Mouse (Mus musculus) erythroid progenitor cell, adult 5-6 weeks (primary cell): Measurements from ENCODE around the gene Nfkbia. TPM values are rescaled to one million over a fixed set of nuclear protein-coding genes. Genes with fewer than 3 reads are reported as not detected.
A peak's percentile ranks its signal among the peaks of the same experiment; 100 is the strongest.

ENCODE experiments used
- ATAC-seq: replicated peaks from 2 replicates; pipeline ENCODE4 v1.8.0; 2016; ENCODE audit warnings: moderate number of reproducible peaks, mild to moderate bottlenecking, moderate TSS enrichment, inconsistent platforms; ENCODE audit not compliant: poor library complexity, low FRiP score, severe bottlenecking
- total RNA-seq, 2 experiments: library from RNA; stranded (forward) in 1 of 2; stranded (reverse) in 1 of 2; fragments of 150-400 nt in 1 of 2; fragments of 186-747, 209-891 nt in 1 of 2; gene quantifications; 2 replicates each; pipeline versions ENCODE4 v1.2.3 to v1.2.4; 2015 to 2017; ENCODE audit warnings: low replicate concordance in 2 of 2

Gene Nfkbia
- total RNA-seq (2015; ENCODE audit: low replicate concordance) (22.6 and 25.6 TPM in 2 replicates), total RNA-seq (2017; ENCODE audit: low replicate concordance) (12.5 and 16.0 TPM in 2 replicates)

DNA sequence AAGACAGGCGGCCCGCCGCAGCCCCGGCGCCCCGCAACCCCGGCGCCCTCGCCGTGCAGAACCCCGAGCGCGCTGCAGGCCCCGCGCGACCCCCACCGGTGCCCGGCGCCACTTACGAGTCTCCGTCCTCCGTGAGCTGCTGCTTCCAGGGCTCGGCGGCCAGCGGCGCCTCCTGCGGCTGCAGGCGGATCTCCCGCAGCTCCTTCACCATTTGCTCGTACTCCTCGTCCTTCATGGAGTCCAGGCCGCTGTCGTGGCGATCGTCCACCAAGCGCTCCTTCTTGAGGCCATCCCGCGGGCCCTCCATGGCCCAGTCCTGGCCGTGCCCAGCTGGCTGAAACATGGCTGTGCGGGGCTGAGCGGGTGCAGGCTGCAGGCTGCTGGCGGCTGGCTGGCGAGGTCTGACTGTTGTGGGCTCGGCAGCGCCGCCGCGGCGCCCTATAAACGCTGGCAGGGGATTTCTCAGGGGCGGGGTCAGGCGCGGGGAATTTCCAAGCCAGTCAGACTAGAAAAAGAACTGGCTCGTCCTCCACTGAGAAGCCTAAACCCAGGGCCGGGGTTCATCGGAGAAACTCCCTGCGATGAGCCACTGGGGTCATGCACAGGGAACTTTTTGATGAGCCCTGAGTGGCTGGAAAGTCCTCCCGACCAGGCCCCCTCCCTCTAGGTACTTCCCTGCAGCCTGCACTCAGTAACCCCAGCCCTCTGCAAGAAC is at the start of gene Nfkbia:
Gene Nfkbia (minus strand): TSS at position 464 of the 715 bp plus-strand sequence.
- peak; percentile 80 for ATAC-seq

DNA sequence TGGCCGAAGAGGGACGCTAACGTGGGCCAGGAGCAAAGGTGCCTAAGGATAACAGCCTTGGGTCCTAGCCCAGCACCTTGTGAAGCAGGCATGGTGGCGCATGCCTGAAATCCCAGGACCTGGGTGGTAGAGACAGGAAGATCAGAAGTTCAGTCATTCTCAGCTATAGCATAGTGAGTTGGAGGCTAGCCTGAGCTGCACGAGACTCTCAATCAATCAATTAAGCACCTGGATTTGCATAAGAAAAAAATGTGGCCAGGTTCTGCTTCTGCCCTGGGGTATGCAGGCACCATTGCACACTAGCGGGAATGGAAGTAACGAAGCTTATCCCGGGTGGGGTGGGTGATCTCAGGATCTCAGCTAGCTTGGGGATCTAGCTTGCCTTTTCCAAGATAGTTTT is 46.7 kb upstream of the Nfkbia start:
- no peak for ATAC-seq

DNA sequence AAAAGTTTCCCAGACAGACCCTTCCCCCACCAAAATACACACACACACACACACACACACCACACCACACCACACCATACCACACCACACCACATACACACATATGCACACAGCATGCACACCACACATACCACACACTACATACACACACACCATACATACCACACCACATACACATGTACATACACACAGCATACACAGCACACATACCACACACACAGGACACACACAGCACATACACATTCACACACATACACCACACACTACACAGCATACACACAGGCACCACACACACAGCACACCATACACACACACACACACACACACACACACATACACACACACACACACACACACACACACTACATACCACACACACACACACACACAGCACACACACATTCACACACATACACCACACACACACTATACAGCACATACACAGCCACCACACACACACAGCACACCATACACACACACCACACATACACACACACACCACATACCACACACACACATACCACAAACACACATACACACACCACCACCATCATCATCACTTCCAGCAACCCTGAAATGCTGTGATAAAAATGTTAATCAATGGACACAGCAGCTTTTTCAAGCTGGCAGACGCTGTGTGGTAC is 46.0 kb upstream of the Nfkbia start:
- ATAC-seq: no peak

DNA sequence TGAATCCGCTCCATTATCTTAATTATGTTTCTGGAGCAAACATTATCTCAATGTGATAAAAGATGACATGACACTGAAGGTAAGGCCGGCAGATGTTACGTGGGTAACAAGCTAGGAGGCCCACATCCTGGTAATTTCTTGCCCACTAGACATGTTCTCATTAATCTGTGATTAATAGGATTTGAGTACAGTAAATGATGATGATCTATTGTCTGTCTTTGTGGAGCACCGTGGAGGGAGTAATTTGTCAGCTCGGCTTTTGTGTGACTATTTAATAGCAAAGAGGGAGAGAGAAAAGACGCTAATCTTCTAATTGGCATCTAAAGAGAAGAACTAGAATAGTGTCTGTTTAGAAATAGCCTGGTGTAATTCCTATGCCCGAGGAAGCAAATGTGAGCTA is 45.3 kb upstream of the Nfkbia start:
- no peak for ATAC-seq

DNA sequence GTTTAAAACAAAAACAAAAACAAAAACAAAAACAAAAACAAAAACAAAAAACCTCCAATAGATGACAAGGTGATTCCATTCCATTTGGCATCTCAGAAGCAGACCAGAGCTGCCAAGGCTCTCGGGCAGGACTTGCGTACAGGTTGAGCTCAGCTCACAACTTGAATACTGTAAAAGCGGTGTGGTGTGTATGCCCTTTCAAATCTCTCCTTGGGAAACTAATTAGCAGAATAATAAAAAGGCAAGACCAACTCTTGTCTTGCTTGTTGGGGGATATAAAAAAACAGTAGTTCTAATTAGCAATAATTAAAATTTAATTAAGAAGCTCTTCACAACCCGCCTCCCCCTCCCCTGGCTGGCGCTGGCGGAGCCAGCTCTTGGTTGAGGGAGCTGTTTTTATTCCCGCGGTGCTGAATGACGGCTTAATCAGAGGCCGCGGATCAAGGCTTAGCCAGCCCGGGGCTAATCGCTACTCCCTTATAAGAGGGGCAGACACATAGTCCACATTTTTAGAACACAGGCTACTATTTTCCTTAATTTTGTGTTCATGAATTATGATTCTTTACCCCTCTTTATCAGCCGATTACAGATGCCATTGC is 44.2 kb upstream of the Nfkbia start:
- no peak for ATAC-seq

DNA sequence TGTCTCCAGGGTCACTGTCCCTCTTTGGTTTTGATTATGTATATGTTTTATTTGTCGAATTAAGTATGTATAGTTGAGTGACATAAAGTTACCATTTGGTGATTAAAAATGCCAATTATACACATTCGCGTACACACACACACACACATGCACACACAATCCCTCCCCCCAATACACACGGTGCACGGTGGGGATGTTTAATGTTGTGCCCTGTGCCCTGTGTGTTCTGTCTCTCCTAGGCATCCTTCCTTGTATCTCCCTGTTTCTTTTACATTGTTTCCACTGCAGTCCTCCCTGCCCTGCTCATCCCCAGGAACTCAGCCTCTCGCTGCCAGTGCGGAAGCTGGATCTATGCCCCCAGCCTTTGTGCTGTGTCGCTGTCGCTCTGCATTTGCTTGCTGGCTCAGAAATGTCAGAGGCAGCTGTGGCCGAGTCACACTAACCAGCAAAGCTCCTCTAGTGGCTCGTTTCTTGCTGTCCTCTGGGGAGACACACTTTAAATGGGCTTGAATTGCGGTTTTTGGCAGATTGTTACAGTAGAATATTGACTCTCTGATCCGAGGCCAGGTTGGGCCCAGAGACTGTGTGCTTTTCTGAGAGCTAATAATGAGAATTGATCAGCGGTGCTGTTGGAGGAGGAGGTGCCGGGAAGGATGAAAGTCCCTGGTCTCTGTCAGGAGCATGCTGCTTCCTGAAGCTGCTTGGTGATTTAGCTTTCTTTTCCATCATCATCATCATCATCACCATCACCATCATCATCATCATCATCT is 34.7 kb upstream of the Nfkbia start:
- no peak for ATAC-seq

DNA sequence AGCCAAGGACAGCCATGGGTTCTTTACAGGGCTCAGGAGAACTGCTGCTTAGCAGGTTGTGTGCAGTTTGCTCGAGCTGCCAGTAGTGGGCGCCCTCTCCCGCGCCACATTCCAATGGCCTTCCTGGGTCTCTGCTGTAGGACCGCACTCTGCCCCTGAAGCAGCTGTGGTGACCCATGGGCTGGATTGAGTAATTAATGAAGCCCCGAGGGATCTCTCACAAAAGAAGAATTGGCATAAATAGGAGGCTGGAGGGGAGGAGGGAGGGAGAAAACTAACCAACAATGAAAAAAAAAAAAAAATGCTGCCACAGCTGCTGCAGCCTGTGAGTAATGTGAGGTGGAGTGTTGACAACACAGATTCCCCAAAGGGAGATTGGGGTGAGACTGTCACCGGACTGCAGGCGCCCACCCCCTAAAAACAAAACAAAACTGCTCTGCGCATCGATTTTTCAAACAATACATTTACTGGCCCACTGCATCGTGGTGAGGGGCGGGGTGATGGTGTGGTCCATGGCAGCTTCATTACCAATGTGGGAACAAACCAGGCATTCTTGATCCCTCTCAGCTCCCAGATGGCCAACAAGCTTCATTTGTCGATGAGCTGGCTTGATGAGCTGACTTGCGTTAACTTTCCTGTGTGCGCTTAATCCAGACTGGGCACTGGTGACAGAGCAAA is 25.8 kb upstream of the Nfkbia start:
- 0 out of 2 replicates have a peak, but pooled peaks have one; percentile 49 for ATAC-seq

DNA sequence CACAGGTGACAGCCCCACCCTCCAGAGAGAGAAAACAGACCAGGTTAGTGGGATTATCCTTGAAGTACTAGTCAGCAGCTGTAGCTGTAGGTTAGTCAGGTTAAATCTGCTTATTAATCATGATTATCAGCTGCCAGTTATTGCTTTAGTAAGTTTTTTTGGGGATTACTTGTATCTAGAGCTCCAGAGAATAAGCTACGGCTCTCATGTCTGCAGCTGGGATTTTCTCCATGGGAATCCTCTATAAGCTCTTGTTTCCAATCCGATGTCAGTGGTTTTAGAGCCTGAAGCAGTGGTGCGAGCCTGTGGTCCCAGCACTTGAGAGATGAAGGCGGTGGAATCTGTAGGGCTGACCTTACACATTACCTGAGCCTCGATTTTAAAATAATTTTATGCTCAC is 16.4 kb upstream of the Nfkbia start:
- no peak for ATAC-seq

DNA sequence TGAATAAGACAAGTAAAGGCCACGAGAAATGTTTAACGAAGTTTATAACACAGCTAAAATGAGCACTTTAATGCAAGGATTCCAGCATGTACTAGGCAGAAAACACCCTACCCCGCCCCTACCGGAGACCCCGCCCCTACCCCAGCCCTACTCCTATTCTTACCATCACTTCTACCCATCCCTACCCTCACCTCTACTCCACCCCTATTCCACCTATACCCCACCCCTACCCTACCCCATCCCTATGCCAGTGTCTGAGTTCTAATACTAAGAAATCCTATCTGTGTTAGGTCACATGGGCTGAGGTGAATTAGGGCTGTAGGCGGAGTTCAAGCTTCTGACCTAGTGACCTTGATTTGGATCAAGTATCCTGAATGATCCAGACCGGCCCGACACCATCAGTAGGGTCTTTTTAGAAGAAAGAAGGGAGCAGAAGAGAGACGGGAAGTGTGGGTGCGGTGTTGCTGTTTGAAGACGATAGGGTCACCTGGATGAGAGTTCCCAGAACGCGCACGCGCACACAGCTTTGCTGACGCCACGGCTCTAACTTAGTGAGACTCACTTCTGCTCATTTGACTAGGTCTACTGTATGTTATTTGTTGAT is 15.0 kb upstream of the Nfkbia start:
- ATAC-seq: no peak

DNA sequence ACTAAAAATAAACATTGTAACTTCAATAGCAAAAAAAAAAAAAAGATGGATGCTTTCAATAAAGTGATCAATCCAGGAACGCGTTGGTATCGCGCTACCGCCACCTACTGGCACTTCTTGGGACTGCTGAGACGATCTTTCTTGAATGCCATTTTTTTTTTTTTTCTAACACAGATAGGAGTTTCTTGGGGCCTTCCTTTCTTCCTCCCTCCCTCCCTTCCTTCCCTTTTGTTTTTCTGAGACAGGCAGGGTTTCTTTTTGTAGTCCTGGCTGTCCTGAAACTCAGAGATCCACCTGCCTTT is 13.5 kb upstream of the Nfkbia start:
- ATAC-seq: peak; percentile 66

DNA sequence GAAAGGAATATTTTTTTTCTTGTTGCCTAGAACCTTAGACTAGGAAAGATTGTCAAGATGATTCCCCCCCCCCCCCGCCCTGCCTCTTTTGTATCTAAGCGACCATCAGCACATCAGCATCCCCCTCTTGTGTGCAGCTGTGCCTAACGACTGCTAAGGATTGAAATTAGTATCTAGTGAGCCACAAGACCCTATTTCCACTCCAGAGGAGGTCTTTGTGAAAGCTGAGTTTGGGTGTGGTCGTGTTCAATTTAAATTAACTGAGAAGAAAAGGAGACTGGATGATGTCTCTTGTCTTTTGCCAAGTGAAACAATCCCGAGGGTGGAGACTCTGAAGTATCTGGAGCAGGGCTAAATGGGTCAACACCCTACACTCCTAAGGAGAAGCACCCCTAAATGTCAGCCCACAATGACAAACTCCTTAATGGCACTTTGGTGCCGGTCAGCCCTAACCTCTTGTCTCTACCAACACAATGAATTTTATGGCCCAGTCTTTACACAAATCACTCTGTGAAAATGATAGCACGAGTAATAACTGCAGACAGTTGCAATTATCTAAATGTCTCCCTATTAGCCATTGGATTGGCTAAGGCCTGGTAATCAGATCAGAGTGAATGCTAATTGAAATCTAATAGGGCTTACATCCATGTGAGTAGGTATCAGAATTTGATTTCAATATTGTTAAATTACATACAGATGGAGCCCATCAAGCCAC is 13.0 kb upstream of the Nfkbia start:
- ATAC-seq: no peak

DNA sequence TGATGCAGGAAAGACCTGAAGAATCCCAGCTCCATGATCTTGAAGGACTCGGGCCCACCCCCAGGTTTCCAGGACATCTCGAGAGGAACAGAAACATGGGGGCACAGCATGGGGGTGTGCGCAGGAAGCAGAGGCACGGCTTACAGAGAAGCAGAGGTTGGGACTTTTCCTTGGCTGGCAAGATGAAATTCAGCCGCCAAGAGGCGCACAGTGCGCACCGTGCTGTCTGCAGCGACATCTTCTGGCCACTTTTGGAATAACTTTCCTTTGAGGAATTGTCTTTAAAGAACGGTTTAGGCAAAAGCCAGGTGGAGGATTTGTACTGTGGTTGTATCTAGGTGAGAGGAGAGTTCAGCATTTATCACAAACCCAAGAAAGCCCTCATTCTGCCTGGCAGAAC is 6.6 kb upstream of the Nfkbia start:
- peak; percentile 71 for ATAC-seq

DNA sequence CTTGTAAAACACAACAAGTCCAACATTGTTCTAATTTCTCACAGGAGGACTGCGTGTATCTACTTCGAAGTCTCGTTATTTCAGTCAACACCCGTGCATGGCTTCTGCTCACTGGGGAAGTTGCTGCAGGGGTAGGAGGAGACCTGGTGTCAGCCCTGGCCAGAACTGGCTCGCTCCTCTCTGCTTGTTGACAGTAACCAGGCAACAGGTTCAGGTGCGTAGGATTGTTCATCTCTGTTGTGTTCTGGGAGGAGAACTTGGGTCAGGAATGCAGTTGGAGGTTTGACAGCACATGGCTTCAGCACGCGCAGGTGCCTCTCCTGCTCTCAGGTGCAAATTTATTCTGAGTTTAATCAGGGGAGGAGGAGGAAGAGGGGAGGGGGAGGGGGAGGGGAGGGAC is 5.3 kb upstream of the Nfkbia start:
- ATAC-seq: no peak

DNA sequence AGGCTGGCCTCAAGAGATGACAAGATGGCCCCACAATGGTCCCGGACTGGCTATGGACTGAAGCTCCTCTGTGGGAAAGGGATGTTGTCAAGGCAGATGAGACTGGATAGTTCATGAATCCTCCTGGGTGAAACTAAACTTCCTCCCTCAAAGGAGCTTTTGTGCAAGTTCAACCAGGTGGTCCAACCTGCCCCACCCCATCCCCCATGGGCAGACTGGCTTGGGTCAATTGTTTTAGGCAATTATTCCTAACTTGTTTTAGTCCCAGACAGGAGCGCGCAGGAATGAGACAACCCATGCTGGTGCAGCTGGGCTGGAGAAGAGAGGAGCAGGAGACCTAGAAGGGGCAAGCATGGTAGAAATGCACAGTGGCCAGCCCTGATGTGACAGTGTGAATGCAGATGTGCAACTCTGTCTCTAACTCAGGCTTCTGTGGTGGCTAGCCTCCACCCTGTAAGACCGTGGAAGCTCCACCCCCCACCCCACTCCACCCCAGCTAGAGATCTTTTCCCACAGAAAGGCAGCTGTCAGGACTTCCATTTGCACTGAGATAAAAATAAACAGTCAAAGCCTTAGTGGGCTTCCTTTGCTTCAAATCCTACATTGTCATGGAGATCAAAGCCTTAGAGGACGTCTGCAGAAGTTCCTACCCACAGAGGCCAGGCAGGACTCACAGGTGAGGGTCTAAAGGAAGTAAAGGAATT is 3.6 kb upstream of the Nfkbia start:
- no peak for ATAC-seq

DNA sequence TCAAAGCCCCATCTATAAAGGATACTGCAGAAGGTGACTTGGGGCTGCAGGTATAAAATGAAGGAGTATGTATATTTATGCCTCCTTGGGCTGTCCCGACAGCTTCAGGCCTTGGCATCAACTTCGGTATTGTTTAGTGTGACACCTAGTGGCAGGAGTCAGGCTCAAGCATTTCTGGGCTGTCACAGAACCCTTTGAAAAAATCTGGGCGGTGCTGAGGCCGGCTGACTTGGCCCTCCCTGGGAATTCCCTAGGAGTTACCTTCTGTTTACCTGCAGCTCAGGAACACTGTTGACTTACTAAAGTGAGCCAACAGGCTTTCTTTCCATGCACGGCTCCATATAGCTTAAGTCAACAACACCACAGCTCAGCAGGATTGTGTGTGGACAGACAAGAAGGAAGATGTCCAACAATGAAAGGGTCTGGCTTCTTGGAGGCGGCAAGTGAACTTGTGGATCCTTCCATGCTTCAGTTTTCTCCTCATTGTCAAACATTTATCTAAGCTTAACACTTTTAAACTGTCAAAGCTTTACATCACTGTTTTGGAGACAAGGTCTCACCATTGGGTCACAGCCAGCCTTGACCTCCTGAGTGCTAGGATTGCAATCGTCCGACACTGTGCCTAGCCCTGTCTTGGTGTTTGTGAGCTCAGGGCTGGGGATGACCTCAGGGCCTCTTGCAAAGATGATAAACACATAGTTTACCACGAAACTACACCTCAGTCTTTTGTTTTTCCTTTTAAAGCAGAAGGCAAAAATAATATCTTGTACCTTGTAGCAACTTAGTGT is 2.9 kb upstream of the Nfkbia start:
- ATAC-seq: 0 out of 2 replicates have a peak, but pooled peaks have one; percentile 39

DNA sequence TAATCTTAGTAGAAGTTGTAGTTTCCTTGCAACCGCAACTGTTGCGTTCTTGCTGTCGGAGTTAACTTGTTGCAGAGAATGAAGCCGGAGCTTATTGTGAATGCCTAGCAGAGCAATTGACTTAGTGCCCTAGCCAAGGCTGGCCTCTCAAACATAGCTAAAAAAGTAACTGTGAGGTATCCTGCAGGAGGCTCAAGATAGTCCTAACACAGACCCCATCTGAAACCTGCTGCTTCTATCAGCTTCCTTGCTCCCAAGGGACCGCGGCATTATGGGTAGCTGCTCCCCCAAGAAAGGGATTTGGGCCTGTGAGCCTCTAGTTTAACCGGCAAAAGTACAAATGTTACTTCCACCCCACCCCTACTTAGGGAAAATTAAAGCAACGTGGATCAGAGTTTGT is 934 bp upstream of the Nfkbia start:
- no peak for ATAC-seq

DNA sequence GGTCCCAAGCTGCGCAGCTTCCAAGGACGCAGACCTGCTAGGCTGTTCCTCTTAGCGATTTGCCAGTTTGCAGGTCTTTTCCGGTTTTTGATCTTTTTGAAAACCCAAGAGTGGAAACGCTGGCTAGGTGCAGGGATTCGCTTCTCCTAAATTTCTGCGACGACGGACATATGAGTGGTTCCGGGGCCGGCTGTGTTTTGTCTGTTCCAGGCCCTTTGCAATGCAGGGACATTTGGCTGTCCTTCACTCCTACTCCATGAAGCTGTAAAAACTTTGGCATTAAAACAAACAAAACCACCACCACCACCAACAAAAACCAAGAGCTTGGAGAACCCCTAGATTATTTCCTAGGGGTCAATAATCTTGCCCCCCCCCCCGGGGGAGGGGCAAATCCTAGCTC is 494 bp upstream of the Nfkbia start:
- no peak for ATAC-seq
